Mouse (Mus musculus) liver, embryonic 12.5 days (tissue): Measurements from ENCODE around the gene Gm11444. TPM values are rescaled to one million over a fixed set of nuclear protein-coding genes. Genes with fewer than 3 reads are reported as not detected.

Source experiments
- ATAC-seq: fragments of 200-750 bp; cut with Nextera tagmentation; 2 replicates; pipeline ENCODE4 v1.8.0; 2017; ENCODE audit warnings: moderate number of reproducible peaks, mild to moderate bottlenecking, moderate library complexity
- H3K27ac ChIP-seq: fragments of 300-500 bp; sonication (generic); 2 replicates; pipeline ENCODE4 v1.5.1; 2016; ENCODE audit warnings: mild to moderate bottlenecking
- H3K27me3 ChIP-seq: fragments of 300-500 bp; sonication (generic); replicated peaks from 2 replicates; pipeline ENCODE4 v1.6.1; 2016; ENCODE audit warnings: mild to moderate bottlenecking, moderate library complexity
- H3K36me3 ChIP-seq: fragments of 300-500 bp; sonication (generic); 2 replicates; pipeline ENCODE4 v1.6.1; 2016; ENCODE audit warnings: mild to moderate bottlenecking, moderate library complexity
- H3K4me1 ChIP-seq: fragments of 300-500 bp; sonication (generic); 2 replicates; pipeline ENCODE4 v1.6.1; 2016
- H3K4me2 ChIP-seq: fragments of 300-500 bp; sonication (generic); 2 replicates; pipeline ENCODE4 v1.6.1; 2016; ENCODE audit warnings: mild to moderate bottlenecking, moderate library complexity
- H3K4me3 ChIP-seq: fragments of 300-500 bp; sonication (generic); 2 replicates; pipeline ENCODE4 v1.5.1; 2016; ENCODE audit warnings: mild to moderate bottlenecking, moderate library complexity
- H3K9ac ChIP-seq: fragments of 300-500 bp; sonication (generic); 2 replicates; pipeline ENCODE4 v1.6.1; 2016; ENCODE audit warnings: mild to moderate bottlenecking, moderate library complexity
- H3K9me3 ChIP-seq: fragments of 300-500 bp; sonication (generic); replicated peaks from 2 replicates; pipeline ENCODE4 v1.6.1; 2016; ENCODE audit warnings: mild to moderate bottlenecking, moderate library complexity
- WGBS: fragments of 180-500 bp; shearing (Covaris S2); methylation state at CpG from one replicate; pipeline ENCODE4 v1.1.7; 2016; ENCODE audit not compliant: insufficient replicate concordance; 5-methylcytosine and 5-hydroxymethylcytosine counted together
- polyA plus RNA-seq: library from polyadenylated mRNA; unstranded; fragments of >200 nt; fragmentation: Nextera tagmentation; extraction: Ambion mirVana; gene quantifications from 2 replicates; pipeline ENCODE4 v1.2.1, GENCODE M21; 2016

Gene Gm11444
- polyA plus RNA-seq, 1 experiment from 2014 or later: not detected

GRCm38 (mm10) chr11:85833081-85833521 lies 17.0 kb downstream of the Gm11444 start:
- peaks cover 52% of the 10 kb centered on the region for H3K4me1 ChIP-seq
- WGBS: under 1% methylated on average over 52 of the region's 54 CpGs
- no peaks in the 10 kb centered on the region for H3K36me3 ChIP-seq
- peak overlapping the region; percentile 69 for H3K4me2 ChIP-seq
- H3K27me3 ChIP-seq: peaks cover 100% of the 10 kb centered on the region
- no peaks in the 10 kb centered on the region for H3K9me3 ChIP-seq
- H3K27ac ChIP-seq: peak overlapping the region; percentile 64
- H3K4me3 ChIP-seq: peak overlapping the region; percentile 55
- peak overlapping the region; percentile 51 for H3K9ac ChIP-seq
- no peak for ATAC-seq

GRCm38 (mm10) chr11:85832231-85832924 lies 17.8 kb downstream of the Gm11444 start, which contains the start of gene Tbx2:
TSS of gene Tbx2 (plus strand) at chr11:85832551.
- WGBS: under 1% methylated on average over 44 of the region's 52 CpGs
- peak within 1 kb of the TSS; percentile 69 for H3K4me2 ChIP-seq

GRCm38 (mm10) chr11:85831656-85832230 lies 18.4 kb downstream of the Gm11444 start:
- H3K36me3 ChIP-seq: no peaks in the 10 kb centered on the region
- H3K9me3 ChIP-seq: no peaks in the 10 kb centered on the region
- peaks cover 100% of the 10 kb centered on the region for H3K27me3 ChIP-seq
- H3K27ac ChIP-seq: peak overlapping the region; percentile 37; the same call in 1 of the 2 replicates
- H3K4me3 ChIP-seq: peak overlapping the region; percentile 55
- peak overlapping the region; percentile 28; the same call in 1 of the 2 replicates for H3K9ac ChIP-seq
- WGBS: 3% methylated on average over 33 of the region's 33 CpGs
- H3K4me1 ChIP-seq: peaks cover 53% of the 10 kb centered on the region
- H3K4me2 ChIP-seq: peak overlapping the region; percentile 69
- ATAC-seq: no peak

More at GRCm38 (mm10) chr11:85832231-85832924, 17.8 kb downstream of the Gm11444 start, which contains the start of gene Tbx2:
- H3K4me1 ChIP-seq: peaks cover 52% of the 10 kb centered on the region
- peak within 1 kb of the TSS; percentile 64 for H3K27ac ChIP-seq
- no peaks in the 10 kb centered on the region for H3K9me3 ChIP-seq
- H3K27me3 ChIP-seq: peaks cover 100% of the 10 kb centered on the region
- ATAC-seq: peak; percentile 35; the same call in 1 of the 2 replicates
- peak within 1 kb of the TSS; percentile 51 for H3K9ac ChIP-seq
- H3K4me3 ChIP-seq: peak within 1 kb of the TSS; percentile 55
- no peaks in the 10 kb centered on the region for H3K36me3 ChIP-seq

DNA sequence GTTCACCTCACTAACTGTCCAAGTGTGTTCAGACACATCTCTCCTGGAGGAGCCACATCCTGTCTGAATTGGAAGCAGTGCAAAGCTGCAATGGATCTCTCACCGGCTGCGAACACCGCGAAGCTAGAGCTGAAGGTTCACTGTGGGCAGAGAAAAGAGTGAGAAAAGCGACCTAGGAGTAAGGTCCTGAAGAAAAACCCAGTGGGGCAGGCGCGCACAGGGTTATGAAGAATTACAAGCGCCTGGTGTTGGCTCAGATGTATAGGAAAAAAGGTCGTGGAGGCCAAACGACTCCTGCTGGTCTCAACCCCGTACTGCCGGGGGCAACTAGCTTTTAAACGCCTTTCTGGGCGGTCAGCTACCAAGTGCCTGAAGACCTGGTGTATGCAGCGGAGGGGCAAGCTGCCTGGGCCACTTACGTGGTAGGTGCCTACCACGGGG lies 19.2 kb downstream of the Gm11444 start:
- 2% methylated on average over 17 of the region's 17 CpGs for WGBS
- no peaks in the 10 kb centered on the region for H3K36me3 ChIP-seq
- H3K4me3 ChIP-seq: no peak overlapping the region
- peaks cover 55% of the 10 kb centered on the region for H3K4me1 ChIP-seq
- no peak overlapping the region for H3K4me2 ChIP-seq
- H3K9me3 ChIP-seq: no peaks in the 10 kb centered on the region
- no peak overlapping the region for H3K9ac ChIP-seq
- no peak for ATAC-seq
- H3K27me3 ChIP-seq: peaks cover 100% of the 10 kb centered on the region
- no peak overlapping the region for H3K27ac ChIP-seq

GRCm38 (mm10) chr11:85829520-85830440 lies 20.4 kb downstream of the Gm11444 start:
- Histone ChIP-seq H3K4me2 (peak overlapping the region; percentile 50), H3K27me3 (peaks cover 100% of the 10 kb centered on the region), H3K27ac (no peak overlapping the region), H3K4me1 (peaks cover 55% of the 10 kb centered on the region), H3K9me3 (no peaks in the 10 kb centered on the region), H3K36me3 (no peaks in the 10 kb centered on the region), H3K4me3 (peak overlapping the region; percentile 21), H3K9ac (no peak overlapping the region; the same call in 1 of the 2 replicates)
- no peak for ATAC-seq
- 2% methylated on average over 61 of the region's 61 CpGs for WGBS

DNA sequence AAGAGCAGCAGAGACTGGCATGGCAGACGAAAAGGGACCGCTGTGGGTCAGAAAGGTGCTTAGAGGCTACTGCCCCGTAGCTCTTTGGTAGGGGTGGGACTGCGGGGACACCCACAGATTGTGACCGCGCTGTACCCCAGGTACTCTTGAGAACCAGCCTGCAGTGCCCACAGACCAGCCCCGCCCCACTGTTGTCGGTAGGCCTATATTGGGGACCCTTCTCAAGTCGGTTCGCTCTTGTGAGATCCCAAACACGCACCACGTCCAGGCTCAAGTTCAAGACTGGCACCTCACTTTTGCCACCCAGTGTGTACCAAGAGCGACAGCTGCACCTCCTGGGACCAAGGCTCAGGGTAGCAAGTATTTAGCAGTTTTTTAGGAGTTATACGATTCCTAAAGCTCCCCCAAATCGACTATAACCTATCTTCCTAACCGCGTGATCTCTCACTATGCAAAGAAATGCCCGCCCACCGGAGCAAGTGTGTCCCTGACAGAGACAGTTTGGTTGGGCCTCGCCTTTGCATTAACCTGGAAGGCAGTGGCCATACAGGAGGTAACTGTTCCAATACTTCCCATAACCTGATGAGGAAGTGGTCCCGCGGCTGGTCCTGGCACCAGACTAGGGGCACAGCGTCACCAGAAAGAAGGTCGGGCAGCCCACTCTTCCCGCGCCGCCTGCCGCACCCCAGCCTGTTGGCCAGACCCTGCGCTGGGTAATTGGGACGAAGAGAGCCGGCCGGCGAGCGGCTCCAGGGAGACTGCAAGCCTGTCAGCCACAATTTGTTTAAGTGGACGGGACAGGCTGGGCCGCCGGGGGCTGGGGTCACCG lies 21.2 kb downstream of the Gm11444 start:
- H3K4me3 ChIP-seq: 0 out of 2 replicates have a peak overlapping the region, but pooled peaks have one; percentile 5
- H3K36me3 ChIP-seq: no peaks in the 10 kb centered on the region
- WGBS: 8% methylated on average over 38 of the region's 38 CpGs
- no peaks in the 10 kb centered on the region for H3K9me3 ChIP-seq
- peak overlapping the region; percentile 50 for H3K4me2 ChIP-seq
- no peak for ATAC-seq
- peaks cover 100% of the 10 kb centered on the region for H3K27me3 ChIP-seq
- no peak overlapping the region for H3K27ac ChIP-seq
- no peak overlapping the region for H3K9ac ChIP-seq
- H3K4me1 ChIP-seq: peaks cover 55% of the 10 kb centered on the region

- Histone ChIP-seq H3K4me3 (no peak overlapping the region), H3K4me2 (no peak overlapping the region), H3K27ac (no peak overlapping the region), H3K36me3 (no peaks in the 10 kb centered on the region), H3K4me1 (peaks cover 59% of the 10 kb centered on the region), H3K27me3 (peaks cover 91% of the 10 kb centered on the region), H3K9ac (no peak overlapping the region), H3K9me3 (no peaks in the 10 kb centered on the region)
- ATAC-seq: peak; percentile 60
- 8% methylated on average over 9 of the region's 9 CpGs for WGBS
Observed at GRCm38 (mm10) chr11:85827342-85827741, 22.8 kb downstream of the Gm11444 start.

DNA sequence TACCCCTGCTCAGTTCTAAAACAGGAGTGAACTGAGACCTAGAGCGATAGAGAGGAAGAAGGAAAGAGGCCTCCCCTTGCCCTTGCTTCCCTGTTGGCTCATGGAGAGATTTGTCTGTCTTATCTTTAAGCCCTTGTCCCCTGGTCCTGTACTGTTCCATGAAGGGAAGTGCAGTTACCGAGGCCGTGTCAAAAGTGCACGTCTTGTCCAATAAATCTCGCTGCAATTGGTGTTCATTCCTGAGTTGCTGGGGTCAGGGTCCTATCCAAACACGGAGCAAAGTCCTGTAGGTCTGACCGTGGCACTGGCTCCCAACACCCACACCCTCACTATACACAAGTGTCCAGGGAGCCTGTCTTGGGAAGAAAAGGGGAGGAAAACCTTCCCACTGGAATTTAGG lies 24.3 kb downstream of the Gm11444 start:
- H3K9ac ChIP-seq: no peak overlapping the region
- H3K9me3 ChIP-seq: no peaks in the 10 kb centered on the region
- no peaks in the 10 kb centered on the region for H3K36me3 ChIP-seq
- H3K4me1 ChIP-seq: peaks cover 53% of the 10 kb centered on the region
- H3K27me3 ChIP-seq: peaks cover 84% of the 10 kb centered on the region
- H3K4me2 ChIP-seq: no peak overlapping the region
- H3K27ac ChIP-seq: no peak overlapping the region
- ATAC-seq: no peak
- WGBS: 37% methylated on average over 7 of the region's 7 CpGs
- H3K4me3 ChIP-seq: no peak overlapping the region

- Histone ChIP-seq H3K4me3 (no peak overlapping the region), H3K9me3 (no peaks in the 10 kb centered on the region), H3K9ac (no peak overlapping the region), H3K27me3 (peaks cover 83% of the 10 kb centered on the region), H3K27ac (no peak overlapping the region), H3K4me1 (peaks cover 49% of the 10 kb centered on the region), H3K36me3 (no peaks in the 10 kb centered on the region), H3K4me2 (no peak overlapping the region)
- 74% methylated on average over 10 of the region's 10 CpGs for WGBS
- no peak for ATAC-seq
Observed at GRCm38 (mm10) chr11:85825031-85825430, 25.1 kb downstream of the Gm11444 start.

DNA sequence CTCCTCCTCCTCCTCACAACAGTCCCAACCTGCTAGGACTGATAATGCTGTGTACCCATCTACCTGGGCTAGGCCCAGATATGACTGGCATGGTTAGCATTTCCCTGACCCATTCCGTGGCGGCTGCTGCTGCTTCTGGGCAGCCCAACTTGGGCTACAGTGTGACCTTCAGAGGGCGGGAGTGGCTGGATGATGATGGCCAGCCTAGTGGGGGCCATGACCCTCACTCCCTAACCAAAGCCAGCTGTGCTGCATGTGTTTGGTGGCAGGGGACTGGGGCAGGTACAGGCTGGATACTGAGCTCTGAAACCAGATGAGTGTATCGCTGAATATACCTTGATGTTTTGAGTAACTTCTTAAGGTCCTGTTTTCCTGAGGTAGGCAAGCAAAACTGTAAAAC lies 26.3 kb downstream of the Gm11444 start:
- Histone ChIP-seq H3K4me2 (no peak overlapping the region), H3K9ac (no peak overlapping the region), H3K4me3 (no peak overlapping the region), H3K27me3 (peaks cover 83% of the 10 kb centered on the region), H3K4me1 (peaks cover 36% of the 10 kb centered on the region), H3K36me3 (no peaks in the 10 kb centered on the region), H3K9me3 (no peaks in the 10 kb centered on the region), H3K27ac (no peak overlapping the region)
- 82% methylated on average over 4 of the region's 4 CpGs for WGBS
- no peak for ATAC-seq

- Histone ChIP-seq H3K4me3 (no peak overlapping the region), H3K9me3 (no peaks in the 10 kb centered on the region), H3K27me3 (peaks cover 83% of the 10 kb centered on the region), H3K36me3 (no peaks in the 10 kb centered on the region), H3K4me1 (peaks cover 40% of the 10 kb centered on the region), H3K27ac (no peak overlapping the region), H3K9ac (no peak overlapping the region), H3K4me2 (no peak overlapping the region)
- WGBS: 6% methylated on average over 6 of the region's 6 CpGs
- peak; percentile 76 for ATAC-seq
Observed at GRCm38 (mm10) chr11:85823181-85823580, 27.0 kb downstream of the Gm11444 start.
